Mouse (Mus musculus) midbrain, postnatal 0 days (tissue): ENCODE results near the gene 1600012H06Rik. TPM values are rescaled to one million over a fixed set of nuclear protein-coding genes. Genes with fewer than 3 reads are reported as not detected.
"Not testable (repeated sequence)": the region's sequence is repeated elsewhere in the genome, so short reads cannot be mapped to it uniquely, and the experiment has no call there.

Source experiments
- ATAC-seq: fragments of 200-750 bp; cut with Nextera tagmentation; 2 replicates; pipeline ENCODE4 v1.8.0; 2017; ENCODE audit warnings: moderate number of reproducible peaks, mild to moderate bottlenecking, moderate TSS enrichment, moderate library complexity; ENCODE audit not compliant: low FRiP score
- DNase-seq: peaks from one replicate; pipeline ENCODE4 v3.0.0-alpha.2; 2015; ENCODE audit warnings: low spot score
- H3K27ac ChIP-seq: fragments of 300-500 bp; sonication (generic); 2 replicates; pipeline ENCODE4 v1.5.1; 2014; ENCODE audit warnings: low read depth, mild to moderate bottlenecking, low read length, mixed read lengths
- H3K27me3 ChIP-seq: fragments of 300-500 bp; sonication (generic); 2 replicates; pipeline ENCODE4 v1.6.1; 2014; ENCODE audit warnings: low read length, control low read depth, mixed read lengths; ENCODE audit not compliant: insufficient read depth
- H3K36me3 ChIP-seq: fragments of 300-500 bp; sonication (generic); 2 replicates; pipeline ENCODE4 v1.6.1; 2014; ENCODE audit warnings: low read length, control low read depth, mixed read lengths; ENCODE audit not compliant: insufficient read depth
- H3K4me1 ChIP-seq: fragments of 300-500 bp; sonication (generic); 2 replicates; pipeline ENCODE4 v1.6.1; 2014; ENCODE audit warnings: mild to moderate bottlenecking, control low read depth, antibody characterized with exemption, low read length, mixed read lengths; ENCODE audit not compliant: insufficient read depth
- H3K4me2 ChIP-seq: fragments of 300-500 bp; sonication (generic); 2 replicates; pipeline ENCODE4 v1.6.1; 2014; ENCODE audit warnings: low read depth, mild to moderate bottlenecking, low read length, mixed read lengths; ENCODE audit not compliant: poor library complexity, severe bottlenecking
- H3K4me3 ChIP-seq: fragments of 300-500 bp; sonication (generic); 2 replicates; pipeline ENCODE4 v1.5.1; 2014; ENCODE audit warnings: low read depth, mild to moderate bottlenecking, low read length, moderate library complexity
- H3K9ac ChIP-seq: fragments of 300-500 bp; sonication (generic); replicated peaks from 2 replicates; pipeline ENCODE4 v1.6.1; 2014; ENCODE audit warnings: mild to moderate bottlenecking, low read length, moderate library complexity, mixed read lengths; ENCODE audit not compliant: poor library complexity, severe bottlenecking
- H3K9me3 ChIP-seq: fragments of 300-500 bp; sonication (generic); 2 replicates; pipeline ENCODE4 v1.6.1; 2016; ENCODE audit warnings: low read length, control low read depth
- CTCF ChIP-seq: IDR thresholded peaks from 2 replicates; pipeline ENCODE4 v1.5.1; 2016; ENCODE audit warnings: antibody characterized with exemption, mild to moderate bottlenecking
- WGBS: fragments of 180-500 bp; shearing (Covaris S2); extraction: QIAGEN DNeasy Blood & Tissue Kit; methylation state at CpG from one replicate; pipeline ENCODE4 v1.1.7; 2014; 5-methylcytosine and 5-hydroxymethylcytosine counted together
- polyA plus RNA-seq: library from polyadenylated mRNA; unstranded; fragments of >200 nt; fragmentation: Nextera tagmentation; extraction: Ambion mirVana; gene quantifications from 2 replicates; pipeline ENCODE4 v1.2.1, GENCODE M21; 2015
- total RNA-seq: library from RNA; depleted of rRNA; stranded (reverse); fragments of >200 nt; gene quantifications from 2 replicates; pipeline ENCODE4 v1.2.3, GENCODE M21; 2014; rRNA removed

The 1600012H06Rik gene
- total RNA-seq (15.3 and 16.5 TPM in 2 replicates), polyA plus RNA-seq (20.2 and 21.1 TPM in 2 replicates)

DNA sequence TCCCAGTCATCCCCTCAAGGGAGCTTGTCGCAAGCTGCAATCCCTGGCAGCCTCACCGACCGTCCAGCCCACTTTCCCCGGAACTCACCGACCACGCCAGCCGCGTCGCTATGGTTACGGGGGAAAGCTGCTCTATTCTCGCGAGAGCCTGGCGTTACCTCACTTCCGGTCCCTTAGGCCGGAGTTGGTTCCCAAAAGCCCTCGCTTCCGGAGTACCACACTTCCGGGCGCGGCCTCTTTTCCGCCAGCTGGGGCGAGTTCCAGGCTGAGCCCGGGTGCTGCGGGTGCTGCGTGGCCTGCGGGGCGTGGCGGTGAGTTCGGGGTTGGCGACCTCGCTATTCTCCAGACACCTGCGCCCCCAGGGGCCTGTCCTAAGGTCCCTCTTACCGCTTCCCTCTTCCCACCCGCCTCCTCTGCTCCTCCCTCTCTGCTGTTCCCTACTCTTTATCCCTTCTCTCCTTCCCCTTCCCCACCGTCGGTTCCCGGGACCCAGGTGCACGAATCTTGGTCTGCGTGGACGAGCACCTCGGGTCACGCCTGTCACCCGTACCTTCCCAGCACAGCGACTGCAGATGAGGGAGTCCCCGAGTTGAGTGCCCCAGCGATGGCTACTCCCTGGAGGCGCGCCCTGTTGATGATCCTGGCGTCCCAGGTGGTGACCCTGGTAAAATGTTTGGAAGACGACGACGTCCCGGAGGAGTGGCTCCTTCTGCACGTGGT lies at the start of gene 1600012H06Rik, which contains the start of gene Wdr27:
TSS of gene 1600012H06Rik (plus strand) at position 176 of the 720 bp plus-strand sequence.
TSS of gene Wdr27 (minus strand) at position 150 of the 720 bp plus-strand sequence.
- Histone ChIP-seq H3K27ac (peak within 1 kb of the TSS; percentile 78), H3K4me1 (peaks cover 10% of the 10 kb centered on the region; the same call in 1 of the 2 replicates), H3K36me3 (peaks cover 6% of the 10 kb centered on the region; the same call in 1 of the 2 replicates), H3K4me2 (peak within 1 kb of the TSS; percentile 92), H3K27me3 (no peaks in the 10 kb centered on the region), H3K9me3 (no peaks in the 10 kb centered on the region), H3K4me3 (peak within 1 kb of the TSS; percentile 81), H3K9ac (peak within 1 kb of the TSS; percentile 90)
- peak; percentile 99 for ATAC-seq
- under 1% methylated on average over 51 of the region's 54 CpGs for WGBS
- DNase-seq, result peak; percentile 99
- 0 out of 2 replicates have a peak, but pooled peaks have one; percentile 6 for TF ChIP-seq CTCF

DNA sequence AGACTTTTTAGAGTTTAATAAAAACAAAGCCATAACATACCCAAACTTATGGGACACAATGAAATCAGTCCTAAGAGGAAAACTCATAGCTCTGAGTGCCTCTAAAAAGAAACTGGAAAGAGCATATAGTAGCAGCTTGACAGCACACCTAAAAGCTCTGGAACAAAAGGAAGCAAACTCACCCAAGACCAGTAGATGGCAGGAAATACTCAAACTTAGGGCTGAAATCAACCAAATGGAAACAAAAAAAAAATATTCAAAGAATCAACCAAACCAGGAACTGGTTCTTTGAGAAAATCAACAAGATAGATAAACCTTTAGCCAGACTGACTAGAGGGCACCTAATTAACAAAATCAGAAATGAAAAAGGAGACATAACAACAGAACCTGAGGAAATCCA lies 47.9 kb upstream of the 1600012H06Rik start:
- H3K4me2 ChIP-seq, H3K4me3 ChIP-seq, H3K27ac ChIP-seq, H3K4me1 ChIP-seq, H3K36me3 ChIP-seq, DNase-seq, ATAC-seq, H3K9ac ChIP-seq, H3K9me3 ChIP-seq, H3K27me3 ChIP-seq: not testable (repeated sequence)

DNA sequence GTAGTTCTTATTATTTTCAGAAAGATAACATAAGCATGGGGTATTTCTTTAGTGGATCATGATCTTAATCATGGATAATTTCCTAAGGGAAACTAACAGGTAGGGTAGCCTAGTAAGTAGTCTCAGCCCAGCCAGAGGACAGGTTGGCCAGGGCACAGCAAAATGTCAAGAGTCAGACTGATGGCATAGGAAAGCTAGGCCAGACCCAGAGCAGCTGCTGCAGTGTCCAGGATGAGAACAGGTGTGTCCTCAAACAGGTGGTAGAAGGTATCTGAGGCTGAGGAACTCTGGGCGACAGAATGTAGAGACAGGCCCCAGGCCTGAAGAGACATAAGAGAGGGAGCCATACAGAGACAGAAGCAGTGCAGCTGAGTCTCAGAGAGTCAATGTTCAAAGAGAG lies 44.0 kb upstream of the 1600012H06Rik start:
- no peaks in the 10 kb centered on the region for H3K4me1 ChIP-seq
- WGBS, result 89% methylated on average over 1 of the region's 1 CpGs
- no peak overlapping the region for H3K4me3 ChIP-seq
- no peak overlapping the region for H3K27ac ChIP-seq
- H3K4me2 ChIP-seq, result no peak overlapping the region
- no peaks in the 10 kb centered on the region for H3K9me3 ChIP-seq
- no peaks in the 10 kb centered on the region for H3K36me3 ChIP-seq
- H3K9ac ChIP-seq, result no peak overlapping the region
- no peaks in the 10 kb centered on the region for H3K27me3 ChIP-seq
- no peak for DNase-seq
- no peak for TF ChIP-seq CTCF
- no peak for ATAC-seq

- Histone ChIP-seq H3K9me3 (no peaks in the 10 kb centered on the region), H3K9ac (no peak overlapping the region), H3K36me3 (no peaks in the 10 kb centered on the region), H3K4me2 (no peak overlapping the region), H3K27me3 (no peaks in the 10 kb centered on the region), H3K4me3 (no peak overlapping the region), H3K4me1 (no peaks in the 10 kb centered on the region), H3K27ac (no peak overlapping the region)
- 85% methylated on average over 3 of the region's 3 CpGs for WGBS
- DNase-seq (no peak), ATAC-seq (no peak)
- TF ChIP-seq CTCF, result no peak
Observed at GRCm38 (mm10) chr17:14903212-14903611, 39.8 kb upstream of the 1600012H06Rik start.

DNA sequence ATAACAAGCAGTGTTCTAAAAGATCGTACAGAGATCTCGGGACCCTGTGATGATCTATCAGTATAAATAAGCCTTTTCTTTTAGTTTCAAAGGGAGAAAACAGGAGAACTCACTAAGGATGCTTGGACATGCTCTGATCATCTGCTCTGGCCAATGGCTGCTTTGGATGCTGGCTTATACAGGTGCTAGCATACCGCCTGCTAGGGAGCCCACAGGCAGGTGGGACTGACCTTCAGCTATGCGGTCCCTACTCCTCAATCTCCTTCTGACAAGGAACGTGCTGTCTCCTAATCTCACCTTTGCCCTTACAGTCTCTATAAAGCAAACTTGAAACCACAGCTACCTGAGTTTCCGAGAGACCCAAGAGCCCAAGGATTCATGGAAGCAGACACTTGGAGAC lies 38.8 kb upstream of the 1600012H06Rik start:
- Histone ChIP-seq H3K36me3 (no peaks in the 10 kb centered on the region), H3K9me3 (no peaks in the 10 kb centered on the region), H3K4me1 (no peaks in the 10 kb centered on the region), H3K9ac (no peak overlapping the region), H3K4me2 (no peak overlapping the region), H3K27ac (no peak overlapping the region), H3K4me3 (no peak overlapping the region), H3K27me3 (no peaks in the 10 kb centered on the region)
- ATAC-seq, result 0 out of 2 replicates have a peak, but pooled peaks have one; percentile 4
- no peak for DNase-seq
- TF ChIP-seq CTCF, result no peak
- WGBS, result 93% methylated on average over 6 of the region's 6 CpGs

DNA sequence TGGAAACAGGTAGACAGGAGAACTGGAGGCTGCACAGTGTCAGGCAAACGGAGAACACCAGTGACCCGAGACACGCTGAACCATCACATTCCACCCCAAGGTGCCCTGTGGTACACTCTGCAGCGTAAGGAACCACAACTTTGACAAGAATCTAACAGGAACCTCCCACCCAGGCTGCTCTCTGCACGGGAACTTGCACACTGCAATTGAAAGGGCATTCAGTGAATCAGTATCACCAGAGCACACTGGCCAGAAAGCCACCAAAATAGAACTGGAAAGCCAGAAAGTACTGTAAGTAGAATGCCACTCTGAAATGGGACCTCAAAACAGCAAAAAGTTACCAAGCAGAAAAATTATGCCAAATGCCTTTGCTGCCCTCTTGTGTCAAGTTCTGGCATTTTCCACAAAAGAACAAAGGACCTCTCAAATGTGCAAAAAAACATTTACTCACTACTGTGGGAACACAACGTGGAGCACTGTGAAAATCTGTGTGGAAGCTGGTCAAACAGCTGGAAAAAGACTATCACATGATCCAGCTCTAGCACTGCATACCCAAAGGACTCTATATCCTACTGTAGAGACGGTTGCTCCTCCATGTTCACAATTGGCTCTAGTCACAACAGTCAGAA lies 38.2 kb upstream of the 1600012H06Rik start:
- no peak overlapping the region for H3K9ac ChIP-seq
- peak; percentile 99 for TF ChIP-seq CTCF

More for the DNA sequence above, 38.2 kb upstream of the 1600012H06Rik start:
- Histone ChIP-seq H3K36me3 (no peaks in the 10 kb centered on the region), H3K4me3 (no peak overlapping the region), H3K4me1 (no peaks in the 10 kb centered on the region), H3K9me3 (no peaks in the 10 kb centered on the region), H3K27ac (no peak overlapping the region), H3K4me2 (no peak overlapping the region), H3K27me3 (no peaks in the 10 kb centered on the region)
- 54% methylated on average over 7 of the region's 7 CpGs for WGBS
- ATAC-seq (peak; percentile 72), DNase-seq (peak; percentile 87)
